Mouse (Mus musculus): ENCODE results near the gene Aph1c. TPM values are rescaled to one million over a fixed set of nuclear protein-coding genes. Genes with fewer than 3 reads are reported as not detected.
"Not testable (repeated sequence)": the region's sequence is repeated elsewhere in the genome, so short reads cannot be mapped to it uniquely, and the experiment has no call there.

Aph1c gene
- polyA plus RNA-seq, 1 experiment from 2014 or later: 3.2 TPM

- not testable (repeated sequence) for H3K9ac ChIP-seq (ENCODE audit: low read length); H3K4me3 ChIP-seq (ENCODE audit: low read depth, low read length); H3K9me3 ChIP-seq (ENCODE audit: control insufficient read depth, low read length); ATAC-seq (replicated peaks; ENCODE audit: low FRiP score); DNase-seq (ENCODE audit: low spot score); H3K4me2 ChIP-seq (ENCODE audit: low read depth, low read length, severe bottlenecking); H3K36me3 ChIP-seq (ENCODE audit: control insufficient read depth, insufficient read depth, low read length); H3K4me1 ChIP-seq (replicated peaks; ENCODE audit: control insufficient read depth, insufficient read depth, low read length); H3K27me3 ChIP-seq (ENCODE audit: control insufficient read depth, insufficient read depth, low read length); H3K27ac ChIP-seq (ENCODE audit: low read depth, low read length)
- WGBS: no CpG with 5 or more reads among the region's 3 CpGs
Measured at GRCm38 (mm10) chr9:66784552-66784951, 50.0 kb downstream of the Aph1c start.

- Histone ChIP-seq H3K36me3 (ENCODE audit: control insufficient read depth, insufficient read depth, low read length) (no peaks in the 10 kb centered on the region), H3K27me3 (ENCODE audit: control insufficient read depth, insufficient read depth, low read length) (no peaks in the 10 kb centered on the region)
Measured at GRCm38 (mm10) chr9:66770701-66771100, 63.8 kb downstream of the Aph1c start.

GRCm38 (mm10) chr9:66769275-66769674 lies 65.3 kb downstream of the Aph1c start:
- DNase-seq (ENCODE audit: low spot score): no peak
- Histone ChIP-seq H3K9ac (ENCODE audit: low read length) (no peak overlapping the region), H3K4me1 (replicated peaks; ENCODE audit: control insufficient read depth, insufficient read depth, low read length) (no peaks in the 10 kb centered on the region), H3K27ac (ENCODE audit: low read depth, low read length) (no peak overlapping the region), H3K27me3 (ENCODE audit: control insufficient read depth, insufficient read depth, low read length) (no peaks in the 10 kb centered on the region), H3K4me2 (ENCODE audit: low read depth, low read length, severe bottlenecking) (no peak overlapping the region), H3K36me3 (ENCODE audit: control insufficient read depth, insufficient read depth, low read length) (no peaks in the 10 kb centered on the region), H3K9me3 (ENCODE audit: control insufficient read depth, low read length) (no peaks in the 10 kb centered on the region), H3K4me3 (ENCODE audit: low read depth, low read length) (no peak overlapping the region)
- 85% methylated on average over 3 of the region's 3 CpGs for WGBS
- no peak for ATAC-seq (replicated peaks; ENCODE audit: low FRiP score)

More at GRCm38 (mm10) chr9:66770701-66771100, 63.8 kb downstream of the Aph1c start:
- ATAC-seq (replicated peaks; ENCODE audit: low FRiP score): no peak
- no peak overlapping the region for H3K9ac ChIP-seq (ENCODE audit: low read length)
- H3K4me2 ChIP-seq (ENCODE audit: low read depth, low read length, severe bottlenecking): no peak overlapping the region
- H3K4me3 ChIP-seq (ENCODE audit: low read depth, low read length): no peak overlapping the region
- no peak overlapping the region for H3K27ac ChIP-seq (ENCODE audit: low read depth, low read length)
- H3K9me3 ChIP-seq (ENCODE audit: control insufficient read depth, low read length): no peaks in the 10 kb centered on the region
- no peak for DNase-seq (ENCODE audit: low spot score)
- H3K4me1 ChIP-seq (replicated peaks; ENCODE audit: control insufficient read depth, insufficient read depth, low read length): no peaks in the 10 kb centered on the region

GRCm38 (mm10) chr9:66768721-66769120 lies 65.8 kb downstream of the Aph1c start:
- DNase-seq (ENCODE audit: low spot score): no peak
- 69% methylated on average over 1 of the region's 1 CpGs for WGBS

More at GRCm38 (mm10) chr9:66768721-66769120, 65.8 kb downstream of the Aph1c start:
- no peak overlapping the region for H3K4me3 ChIP-seq (ENCODE audit: low read depth, low read length)
- no peaks in the 10 kb centered on the region for H3K9me3 ChIP-seq (ENCODE audit: control insufficient read depth, low read length)
- ATAC-seq (replicated peaks; ENCODE audit: low FRiP score): no peak
- H3K4me1 ChIP-seq (replicated peaks; ENCODE audit: control insufficient read depth, insufficient read depth, low read length): no peaks in the 10 kb centered on the region
- H3K9ac ChIP-seq (ENCODE audit: low read length): no peak overlapping the region
- no peak overlapping the region for H3K4me2 ChIP-seq (ENCODE audit: low read depth, low read length, severe bottlenecking)
- no peak overlapping the region for H3K27ac ChIP-seq (ENCODE audit: low read depth, low read length)
- no peaks in the 10 kb centered on the region for H3K27me3 ChIP-seq (ENCODE audit: control insufficient read depth, insufficient read depth, low read length)
- H3K36me3 ChIP-seq (ENCODE audit: control insufficient read depth, insufficient read depth, low read length): no peaks in the 10 kb centered on the region

Other genes with a start within 250 kb of the Aph1c start
- 92.4 and 99.8 TPM in 2 replicates for gene Usp3, start 241.6 kb downstream of the Aph1c start, polyA plus RNA-seq (2014; fragmentation: Nextera tagmentation; extraction: Ambion mirVana)
- 0.71 and 1.1 TPM in 2 replicates for gene Car12, start 121.0 kb downstream of the Aph1c start, polyA plus RNA-seq (2014; fragmentation: Nextera tagmentation; extraction: Ambion mirVana)
- gene Aph1b, start 39.2 kb downstream of the Aph1c start, polyA plus RNA-seq (2014; fragmentation: Nextera tagmentation; extraction: Ambion mirVana): 16.1 and 17.6 TPM in 2 replicates
- 0.21 and 0.25 TPM in 2 replicates for gene Gm10647, start 37.7 kb downstream of the Aph1c start, polyA plus RNA-seq (2014; fragmentation: Nextera tagmentation; extraction: Ambion mirVana)
- gene Rab8b, start 85.0 kb upstream of the Aph1c start, polyA plus RNA-seq (2014; fragmentation: Nextera tagmentation; extraction: Ambion mirVana): 44.1 and 51.7 TPM in 2 replicates
- gene Rps27l, start 111.4 kb upstream of the Aph1c start, polyA plus RNA-seq (2014; fragmentation: Nextera tagmentation; extraction: Ambion mirVana): 624 and 676 TPM in 2 replicates
- 9.1 and 11.1 TPM in 2 replicates for gene Lactb, start 140.8 kb upstream of the Aph1c start, polyA plus RNA-seq (2014; fragmentation: Nextera tagmentation; extraction: Ambion mirVana)
- gene Tpm1, start 214.7 kb upstream of the Aph1c start, polyA plus RNA-seq (2014; fragmentation: Nextera tagmentation; extraction: Ambion mirVana): 320 TPM in 2 replicates

Data from forebrain, embryonic 11.5 days (tissue).